Comparison of ENCODE assay signal across 7 mouse cellular contexts in the genomic region with DNA sequence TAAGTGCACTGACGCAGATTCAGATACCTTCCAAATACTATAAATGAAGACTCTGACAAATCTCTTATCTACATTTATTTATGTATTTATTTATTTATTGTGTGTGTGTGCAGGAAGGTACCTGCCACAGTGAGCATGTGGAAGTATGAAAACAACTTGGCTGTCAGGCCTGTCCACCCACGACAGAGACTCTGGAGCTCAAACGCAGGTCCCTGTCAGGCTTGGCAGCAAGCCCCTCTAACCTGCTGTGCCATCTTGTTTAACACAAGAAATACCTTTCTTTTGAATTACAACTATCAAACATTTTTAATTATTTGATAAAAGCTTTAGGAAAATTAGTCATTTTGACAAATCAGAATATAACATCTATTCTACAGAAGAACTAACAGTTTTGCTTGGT.
"Had no signal": no experiment of that assay in that cellular context is flagged by ENCODE, and none has a peak within 500 bp of the region (broad histone marks: within the 10 kb centered on the region; RNA-seq: fewer than 3 reads in every experiment).

No protein-coding gene starts in this region.

- DNase-seq: kidney, postnatal 4 days; left cerebral cortex, postnatal 4 days; lung, adult 2 months; lung, postnatal 36 days; right cerebral cortex, adult 18-20 months; thymus, adult 2 months; thymus, postnatal 25 days had no signal
